Mouse (Mus musculus): Measurements from ENCODE around the gene Fam129a. TPM values are rescaled to one million over a fixed set of nuclear protein-coding genes. Genes with fewer than 3 reads are reported as not detected.

The Fam129a gene
- polyA plus RNA-seq, 1 experiment, result 19.9 TPM

GRCm38 (mm10) chr1:151708966-151709733, 138.2 kb downstream of the Fam129a start:
- peaks cover 10% of the 10 kb centered on the region for H3K36me3 ChIP-seq (ENCODE audit: control insufficient read depth, insufficient read depth, low read length, poor library complexity, severe bottlenecking)
- TF ChIP-seq POLR2A (IDR thresholded peaks at IDR 0.05; ENCODE audit: insufficient read depth, low read length) (no peak), EP300 (IDR thresholded peaks at IDR 0.05; ENCODE audit: insufficient read depth, low read depth, low read length) (no peak), CTCF (IDR thresholded peaks at IDR 0.05; ENCODE audit: low read depth, low read length) (no peak)
- no peaks in the 10 kb centered on the region for H3K9me3 ChIP-seq (replicated peaks; ENCODE audit: control insufficient read depth, insufficient read depth, low read length, poor library complexity, severe bottlenecking)
- H3K27ac ChIP-seq (ENCODE audit: insufficient read depth, low read length), result no peak overlapping the region
- no peaks in the 10 kb centered on the region for H3K4me1 ChIP-seq (ENCODE audit: control insufficient read depth, insufficient read depth, low read length)
- no peak overlapping the region for H3K4me3 ChIP-seq (ENCODE audit: low read depth, low read length)
- H3K9ac ChIP-seq (ENCODE audit: low read depth, poor library complexity, severe bottlenecking), result no peak overlapping the region
- H3K27me3 ChIP-seq (ENCODE audit: control insufficient read depth, insufficient read depth, low read length, poor library complexity, severe bottlenecking), result no peaks in the 10 kb centered on the region

GRCm38 (mm10) chr1:151709734-151710022, 138.7 kb downstream of the Fam129a start:
- Histone ChIP-seq H3K4me3 (ENCODE audit: low read depth, low read length) (no peak overlapping the region), H3K9me3 (replicated peaks; ENCODE audit: control insufficient read depth, insufficient read depth, low read length, poor library complexity, severe bottlenecking) (no peaks in the 10 kb centered on the region), H3K4me1 (ENCODE audit: control insufficient read depth, insufficient read depth, low read length) (no peaks in the 10 kb centered on the region), H3K9ac (ENCODE audit: low read depth, poor library complexity, severe bottlenecking) (no peak overlapping the region), H3K27me3 (ENCODE audit: control insufficient read depth, insufficient read depth, low read length, poor library complexity, severe bottlenecking) (no peaks in the 10 kb centered on the region), H3K27ac (ENCODE audit: insufficient read depth, low read length) (no peak overlapping the region), H3K36me3 (ENCODE audit: control insufficient read depth, insufficient read depth, low read length, poor library complexity, severe bottlenecking) (peaks cover 10% of the 10 kb centered on the region)
- no peak for TF ChIP-seq EP300 (IDR thresholded peaks at IDR 0.05; ENCODE audit: insufficient read depth, low read depth, low read length)
- no peak for TF ChIP-seq CTCF (IDR thresholded peaks at IDR 0.05; ENCODE audit: low read depth, low read length)
- no peak for TF ChIP-seq POLR2A (IDR thresholded peaks at IDR 0.05; ENCODE audit: insufficient read depth, low read length)

- H3K9ac ChIP-seq (ENCODE audit: low read depth, poor library complexity, severe bottlenecking), result no peak overlapping the region
- no peaks in the 10 kb centered on the region for H3K27me3 ChIP-seq (ENCODE audit: control insufficient read depth, insufficient read depth, low read length, poor library complexity, severe bottlenecking)
- H3K27ac ChIP-seq (ENCODE audit: insufficient read depth, low read length), result no peak overlapping the region
- no peak overlapping the region for H3K4me3 ChIP-seq (ENCODE audit: low read depth, low read length)
- no peaks in the 10 kb centered on the region for H3K9me3 ChIP-seq (replicated peaks; ENCODE audit: control insufficient read depth, insufficient read depth, low read length, poor library complexity, severe bottlenecking)
- H3K36me3 ChIP-seq (ENCODE audit: control insufficient read depth, insufficient read depth, low read length, poor library complexity, severe bottlenecking), result peaks cover 10% of the 10 kb centered on the region
- TF ChIP-seq EP300 (IDR thresholded peaks at IDR 0.05; ENCODE audit: insufficient read depth, low read depth, low read length) (no peak), POLR2A (IDR thresholded peaks at IDR 0.05; ENCODE audit: insufficient read depth, low read length) (no peak), CTCF (IDR thresholded peaks at IDR 0.05; ENCODE audit: low read depth, low read length) (no peak)
- H3K4me1 ChIP-seq (ENCODE audit: control insufficient read depth, insufficient read depth, low read length), result no peaks in the 10 kb centered on the region
Observed at GRCm38 (mm10) chr1:151710424-151711055, 139.6 kb downstream of the Fam129a start.

- H3K27me3 ChIP-seq (ENCODE audit: control insufficient read depth, insufficient read depth, low read length, poor library complexity, severe bottlenecking), result no peaks in the 10 kb centered on the region
- no peak overlapping the region for H3K27ac ChIP-seq (ENCODE audit: insufficient read depth, low read length)
- no peaks in the 10 kb centered on the region for H3K4me1 ChIP-seq (ENCODE audit: control insufficient read depth, insufficient read depth, low read length)
- TF ChIP-seq POLR2A (IDR thresholded peaks at IDR 0.05; ENCODE audit: insufficient read depth, low read length) (no peak), CTCF (IDR thresholded peaks at IDR 0.05; ENCODE audit: low read depth, low read length) (no peak), EP300 (IDR thresholded peaks at IDR 0.05; ENCODE audit: insufficient read depth, low read depth, low read length) (no peak)
- H3K9me3 ChIP-seq (replicated peaks; ENCODE audit: control insufficient read depth, insufficient read depth, low read length, poor library complexity, severe bottlenecking), result no peaks in the 10 kb centered on the region
- H3K9ac ChIP-seq (ENCODE audit: low read depth, poor library complexity, severe bottlenecking), result no peak overlapping the region
- peaks cover 10% of the 10 kb centered on the region for H3K36me3 ChIP-seq (ENCODE audit: control insufficient read depth, insufficient read depth, low read length, poor library complexity, severe bottlenecking)
- H3K4me3 ChIP-seq (ENCODE audit: low read depth, low read length), result no peak overlapping the region
Observed at GRCm38 (mm10) chr1:151711062-151711461, 140.1 kb downstream of the Fam129a start.

- Histone ChIP-seq H3K9me3 (replicated peaks; ENCODE audit: control insufficient read depth, insufficient read depth, low read length, poor library complexity, severe bottlenecking) (no peaks in the 10 kb centered on the region), H3K27me3 (ENCODE audit: control insufficient read depth, insufficient read depth, low read length, poor library complexity, severe bottlenecking) (no peaks in the 10 kb centered on the region), H3K27ac (ENCODE audit: insufficient read depth, low read length) (no peak overlapping the region), H3K36me3 (ENCODE audit: control insufficient read depth, insufficient read depth, low read length, poor library complexity, severe bottlenecking) (peaks cover 12% of the 10 kb centered on the region; the same call in 1 of the 2 replicates), H3K4me3 (ENCODE audit: low read depth, low read length) (no peak overlapping the region), H3K9ac (ENCODE audit: low read depth, poor library complexity, severe bottlenecking) (no peak overlapping the region), H3K4me1 (ENCODE audit: control insufficient read depth, insufficient read depth, low read length) (no peaks in the 10 kb centered on the region)
- TF ChIP-seq EP300 (IDR thresholded peaks at IDR 0.05; ENCODE audit: insufficient read depth, low read depth, low read length) (no peak), CTCF (IDR thresholded peaks at IDR 0.05; ENCODE audit: low read depth, low read length) (no peak), POLR2A (IDR thresholded peaks at IDR 0.05; ENCODE audit: insufficient read depth, low read length) (no peak)
Observed at GRCm38 (mm10) chr1:151712664-151713063, 141.7 kb downstream of the Fam129a start.

GRCm38 (mm10) chr1:151713622-151714021, 142.6 kb downstream of the Fam129a start:
- no peaks in the 10 kb centered on the region for H3K27me3 ChIP-seq (ENCODE audit: control insufficient read depth, insufficient read depth, low read length, poor library complexity, severe bottlenecking)
- no peaks in the 10 kb centered on the region for H3K4me1 ChIP-seq (ENCODE audit: control insufficient read depth, insufficient read depth, low read length)
- no peak overlapping the region for H3K4me3 ChIP-seq (ENCODE audit: low read depth, low read length)
- H3K27ac ChIP-seq (ENCODE audit: insufficient read depth, low read length), result no peak overlapping the region
- TF ChIP-seq CTCF (IDR thresholded peaks at IDR 0.05; ENCODE audit: low read depth, low read length) (no peak), POLR2A (IDR thresholded peaks at IDR 0.05; ENCODE audit: insufficient read depth, low read length) (no peak), EP300 (IDR thresholded peaks at IDR 0.05; ENCODE audit: insufficient read depth, low read depth, low read length) (no peak)
- H3K9me3 ChIP-seq (replicated peaks; ENCODE audit: control insufficient read depth, insufficient read depth, low read length, poor library complexity, severe bottlenecking), result no peaks in the 10 kb centered on the region
- H3K9ac ChIP-seq (ENCODE audit: low read depth, poor library complexity, severe bottlenecking), result no peak overlapping the region
- peaks cover 12% of the 10 kb centered on the region; the same call in 1 of the 2 replicates for H3K36me3 ChIP-seq (ENCODE audit: control insufficient read depth, insufficient read depth, low read length, poor library complexity, severe bottlenecking)

All from ES-Bruce4 (cell line).